Mouse (Mus musculus): ENCODE measurements around the gene Prokr1.

GRCm38 (mm10) chr6:87542027-87542426 is 48.5 kb downstream of the Prokr1 start:
- TF ChIP-seq POLR2AphosphoS5 (IDR thresholded peaks at IDR 0.05; ENCODE audit: borderline replicate concordance, low read depth, low read length) (no peak), USF2 (IDR thresholded peaks at IDR 0.05; ENCODE audit: borderline replicate concordance in 1 of 2, insufficient read depth in 1 of 2, low read depth in 1 of 2, low read length in 2 of 2) (no peak), MAX (IDR thresholded peaks at IDR 0.05; ENCODE audit: low read length) (peak; percentile 74), POLR2A (IDR thresholded peaks at IDR 0.05; ENCODE audit: control insufficient read depth in 1 of 2, insufficient read depth in 1 of 2, low read depth in 1 of 2, low read length in 2 of 2, poor library complexity in 1 of 2) (no peak), ZC3H11A (IDR thresholded peaks at IDR 0.05; ENCODE audit: low read depth, low read length) (peak; percentile 19; the same call in 1 of the 2 replicates), CTCF (IDR thresholded peaks at IDR 0.05 in 2 of 3, conservative IDR thresholded peaks at IDR 0.05 in 1 of 3; ENCODE audit: control insufficient read depth in 1 of 3, insufficient read depth in 1 of 3, low read depth in 2 of 3, low read length in 3 of 3, poor library complexity in 1 of 3, severe bottlenecking in 1 of 3) (no peak), MAFK (IDR thresholded peaks at IDR 0.05; ENCODE audit: borderline replicate concordance, low read depth, low read length) (peak; percentile 65; the same call in 1 of the 2 replicates), POLR2AphosphoS2 (IDR thresholded peaks at IDR 0.05; ENCODE audit: low read length) (no peak), CHD2 (IDR thresholded peaks at IDR 0.05; ENCODE audit: low read length) (peak; percentile 77), E2F4 (IDR thresholded peaks at IDR 0.05; ENCODE audit: borderline replicate concordance, low read depth, low read length) (0 out of 2 replicates have a peak, but pooled peaks have one; percentile 62), GABPA (IDR thresholded peaks at IDR 0.05; ENCODE audit: low read depth, low read length) (no peak), ELF1 (IDR thresholded peaks at IDR 0.05; ENCODE audit: low read depth, low read length) (peak; percentile 73)
